Mouse (Mus musculus): ENCODE results near the gene Chd1. TPM values are rescaled to one million over a fixed set of nuclear protein-coding genes. Genes with fewer than 3 reads are reported as not detected.

Chd1 gene
- polyA plus RNA-seq, 1 experiment from 2014 or later: 32.6 TPM

- no peak for DNase-seq (ENCODE audit: low read depth, low spot score)
- in situ Hi-C loops (cut with MboI; ENCODE audit: low pct_unique_long_range_greater_than_20kb): loop anchor here (25.0 kb wide), 1 partner anchor 1820 kb away; the partner anchor contains the start of gene Lnpep
- no peak for TF ChIP-seq CTCF (IDR thresholded peaks at IDR 0.05)
- H3K27me3 ChIP-seq: no peaks in the 10 kb centered on the region
- peak; percentile 41 for ATAC-seq
- ChIA-PET POLR2A (interaction anchor here (1.5 kb wide), 1 partner anchor 12 kb away, joined by 4 read pairs; no protein-coding TSS in a partner anchor), CTCF (interaction anchor here (2.2 kb wide), 1 partner anchor 13 kb away, joined by 11 read pairs; no protein-coding TSS in a partner anchor)
Measured at GRCm38 (mm10) chr17:15817634-15818033, 112.9 kb downstream of the Chd1 start.

DNA sequence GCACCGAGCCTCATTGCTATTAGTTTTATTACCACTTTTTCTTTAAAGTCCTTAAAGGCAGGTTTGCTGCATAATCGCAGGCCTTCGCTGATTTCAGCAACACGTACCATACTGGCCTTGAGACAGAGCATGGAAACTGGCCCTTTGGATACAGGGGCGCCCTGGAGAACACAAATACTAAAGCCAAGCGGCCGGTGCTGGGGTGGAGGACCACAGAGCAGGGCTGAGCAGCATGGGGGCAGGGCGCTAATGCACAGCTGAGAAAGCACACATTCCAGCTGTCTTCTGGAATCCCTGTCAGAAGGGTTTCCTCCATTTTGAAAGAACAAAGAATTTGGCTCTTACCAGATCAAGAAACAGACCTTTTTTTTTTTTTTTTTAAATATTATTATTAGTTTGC is 113.6 kb downstream of the Chd1 start:
- ChIA-PET CTCF (interaction anchor here (2.2 kb wide), 1 partner anchor 14 kb away, joined by 11 read pairs; no protein-coding TSS in a partner anchor), POLR2A (interaction anchor here (0.6 kb wide), 1 partner anchor 289 kb away, joined by 3 read pairs; no protein-coding TSS in a partner anchor)
- no peak for TF ChIP-seq CTCF (IDR thresholded peaks at IDR 0.05)
- no peaks in the 10 kb centered on the region for H3K27me3 ChIP-seq
- DNase-seq (ENCODE audit: low read depth, low spot score) (no peak), ATAC-seq (no peak)
- in situ Hi-C loops (cut with MboI; ENCODE audit: low pct_unique_long_range_greater_than_20kb): loop anchor here (25.0 kb wide), 1 partner anchor 1819 kb away; the partner anchor contains the start of gene Lnpep

- no peak for DNase-seq (ENCODE audit: low read depth, low spot score)
- ChIA-PET POLR2A (no interaction called here), CTCF (interaction anchor here (1.1 kb wide), 1 partner anchor 16 kb away, joined by 3 read pairs; no protein-coding TSS in a partner anchor)
- TF ChIP-seq CTCF (IDR thresholded peaks at IDR 0.05): no peak
- H3K27me3 ChIP-seq: no peaks in the 10 kb centered on the region
- no peak for ATAC-seq
- in situ Hi-C loops (cut with MboI; ENCODE audit: low pct_unique_long_range_greater_than_20kb): loop anchor here (25.0 kb wide), 1 partner anchor 1817 kb away; the partner anchor contains the start of gene Lnpep
Measured at GRCm38 (mm10) chr17:15820146-15820545, 115.4 kb downstream of the Chd1 start.

- TF ChIP-seq CTCF (IDR thresholded peaks at IDR 0.05): no peak
- H3K27me3 ChIP-seq: no peaks in the 10 kb centered on the region
- ATAC-seq: no peak
- in situ Hi-C loops (cut with MboI; ENCODE audit: low pct_unique_long_range_greater_than_20kb): loop anchor here (25.0 kb wide), 1 partner anchor 1817 kb away; the partner anchor contains the start of gene Lnpep
- CTCF ChIA-PET: interaction anchor here (0.9 to 5.2 kb wide), 3 partner anchors 11 to 25 kb away, joined by 3 to 29 read pairs (median 8); no protein-coding TSS in a partner anchor
- POLR2A ChIA-PET: no interaction called here
- no peak for DNase-seq (ENCODE audit: low read depth, low spot score)
Measured at GRCm38 (mm10) chr17:15820761-15821160, 116.0 kb downstream of the Chd1 start.

GRCm38 (mm10) chr17:15821706-15822105 is 116.9 kb downstream of the Chd1 start:
- DNase-seq (ENCODE audit: low read depth, low spot score): no peak
- no peaks in the 10 kb centered on the region for H3K27me3 ChIP-seq
- ChIA-PET CTCF (interaction anchor here (0.9 to 5.2 kb wide), 4 partner anchors 9 to 26 kb away, joined by 3 to 29 read pairs (median 6); no protein-coding TSS in a partner anchor), POLR2A (interaction anchor here (0.7 kb wide), 1 partner anchor 8 kb away, joined by 4 read pairs; no protein-coding TSS in a partner anchor)
- no peak for ATAC-seq
- in situ Hi-C loops (cut with MboI; ENCODE audit: low pct_unique_long_range_greater_than_20kb): loop anchor here (25.0 kb wide), 1 partner anchor 1816 kb away; the partner anchor contains the start of gene Lnpep
- TF ChIP-seq CTCF (IDR thresholded peaks at IDR 0.05): no peak

Other genes with a start within 250 kb of the Chd1 start
- gene Psmb1, start 205.2 kb upstream of the Chd1 start, polyA plus RNA-seq (2021): 195 TPM
- 47.7 TPM for gene Tbp, start 205.1 kb upstream of the Chd1 start, polyA plus RNA-seq (2021)
- 59.4 TPM for gene Pdcd2, start 177.7 kb upstream of the Chd1 start, polyA plus RNA-seq (2021)
- gene Prdm9, start 140.6 kb upstream of the Chd1 start, polyA plus RNA-seq (2021): 7.7 TPM
- 14.1 TPM for gene Rgmb, start 126.1 kb downstream of the Chd1 start, polyA plus RNA-seq (2021)

Measured in Patski (cell line).